Mouse (Mus musculus) kidney, adult 2 months (tissue): ENCODE results near the gene Mettl25.

Experiments used
- CTCF ChIP-seq: fragments of 200-500 bp; conservative IDR thresholded peaks from 2 replicates; pipeline ENCODE4 v1.5.1; 2011; ENCODE audit warnings: low read depth, mild to moderate bottlenecking, control low read depth, low read length, moderate library complexity, mixed read lengths; ENCODE audit not compliant: insufficient read depth, insufficient read length
- POLR2A ChIP-seq: fragments of 200-500 bp; IDR thresholded peaks from one replicate; pipeline ENCODE4 v1.6.1; 2011; ENCODE audit warnings: low read depth, low read length, control low read depth

DNA sequence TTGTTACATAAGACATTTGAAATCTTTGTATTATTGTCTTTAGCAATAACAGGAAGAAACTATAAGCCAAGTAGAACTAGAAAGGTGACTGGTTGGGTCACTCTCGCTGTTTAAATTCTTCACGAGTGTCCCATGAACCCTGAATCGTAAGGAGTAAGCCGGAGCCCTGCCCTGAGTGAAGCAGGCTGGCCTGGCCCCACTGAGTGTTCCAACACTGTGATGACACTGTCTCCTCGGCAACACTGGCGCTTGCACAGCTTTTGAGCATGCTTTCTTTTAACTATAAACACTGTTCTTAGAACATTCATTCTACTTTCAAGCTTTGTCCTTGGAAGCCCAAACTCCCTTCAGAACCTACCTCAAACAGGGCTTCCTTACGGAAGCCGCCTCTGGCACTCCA is 57.4 kb downstream of the Mettl25 start:
- no peak for TF ChIP-seq CTCF
- TF ChIP-seq POLR2A, result no peak
